Mouse (Mus musculus) cerebellum, adult 8-10 months (tissue): ENCODE measurements at regions not wholly inside any gene's neighbourhood (a gene's known extent, or its start where the extent isn't known, plus 50 kb on each side); places are given as distances from the start of the nearest gene placed in this dataset.
A peak's percentile ranks its signal among the peaks of the same experiment; 100 is the strongest.

ENCODE experiments used
- DNase-seq: peaks from one replicate; pipeline ENCODE4 v3.0.0; 2022

- DNase-seq = no peak
Measured at GRCm38 (mm10) chr1:35600847-35601246, 467.4 kb upstream of the Hs6st1 start.

GRCm38 (mm10) chr1:35615131-35615530, 453.1 kb upstream of the Hs6st1 start:
- no peak for DNase-seq

DNA sequence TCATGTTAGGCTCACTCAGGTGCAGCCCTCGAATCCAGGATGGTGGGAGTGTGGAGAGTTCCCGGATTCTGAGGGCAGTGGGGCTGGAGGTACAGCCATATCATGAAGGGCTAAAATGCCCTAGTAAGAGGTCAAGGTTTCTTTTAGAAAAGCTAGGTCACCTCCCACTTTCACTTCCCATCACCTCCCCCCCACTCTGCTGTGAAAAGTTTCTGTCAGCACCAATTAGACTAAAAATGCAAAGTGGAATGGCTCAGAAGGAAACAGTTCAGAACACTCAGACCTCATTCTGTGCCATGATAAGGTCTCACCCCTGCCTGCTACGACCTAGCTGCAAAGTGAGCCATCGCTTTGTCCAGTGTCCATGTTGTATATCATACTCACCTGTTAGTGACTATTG, 448.7 kb upstream of the Hs6st1 start:
- DNase-seq = no peak

- DNase-seq = no peak
Measured at GRCm38 (mm10) chr1:35642595-35642994, 425.6 kb upstream of the Hs6st1 start.

GRCm38 (mm10) chr1:35653119-35653956, 414.9 kb upstream of the Hs6st1 start:
- peak; percentile 11 for DNase-seq

GRCm38 (mm10) chr1:35663006-35663405, 405.2 kb upstream of the Hs6st1 start:
- no peak for DNase-seq

GRCm38 (mm10) chr1:35673524-35673923, 394.7 kb upstream of the Hs6st1 start:
- peak; percentile 53 for DNase-seq

DNA sequence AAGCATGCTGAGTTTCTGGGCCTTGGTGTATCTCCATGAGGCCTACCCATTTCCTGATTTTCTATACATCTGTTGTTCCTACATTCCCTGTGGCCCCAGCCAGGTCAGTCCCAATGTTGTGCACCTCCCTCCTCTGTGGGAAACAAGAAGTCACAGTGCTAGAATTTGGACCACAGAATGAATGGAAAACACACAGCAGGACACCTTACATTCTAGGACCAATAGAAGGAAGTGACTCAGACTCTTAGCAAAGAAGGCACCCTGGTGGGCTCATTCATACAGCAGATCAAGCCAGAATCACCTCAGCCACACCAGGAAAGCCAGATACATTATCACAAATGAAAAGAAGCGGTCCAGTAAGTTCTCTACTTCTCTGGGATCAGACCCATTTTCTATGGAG, 394.2 kb upstream of the Hs6st1 start:
- no peak for DNase-seq

GRCm38 (mm10) chr1:35682511-35682949, 385.7 kb upstream of the Hs6st1 start:
- peak; percentile 9 for DNase-seq

DNA sequence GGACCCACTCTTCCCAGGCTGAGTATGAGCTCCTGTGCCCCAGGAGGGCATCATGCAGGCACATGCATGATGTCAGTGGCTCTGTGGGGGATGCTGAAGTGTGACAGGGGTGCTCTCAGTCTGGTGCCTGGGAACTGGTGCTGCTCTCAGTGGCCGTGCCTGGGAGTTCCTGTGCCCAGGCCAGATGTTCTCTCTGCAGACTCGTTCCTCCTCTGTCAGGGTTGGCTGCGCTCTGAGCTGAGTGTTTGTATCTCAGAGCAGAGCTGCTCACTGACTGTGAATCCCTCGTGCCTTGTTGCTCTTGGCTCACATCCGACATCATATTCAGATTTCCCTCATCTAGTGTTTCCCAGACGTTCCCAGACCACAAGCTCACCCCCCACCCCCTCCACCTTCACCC, 382.5 kb upstream of the Hs6st1 start:
- no peak for DNase-seq

DNA sequence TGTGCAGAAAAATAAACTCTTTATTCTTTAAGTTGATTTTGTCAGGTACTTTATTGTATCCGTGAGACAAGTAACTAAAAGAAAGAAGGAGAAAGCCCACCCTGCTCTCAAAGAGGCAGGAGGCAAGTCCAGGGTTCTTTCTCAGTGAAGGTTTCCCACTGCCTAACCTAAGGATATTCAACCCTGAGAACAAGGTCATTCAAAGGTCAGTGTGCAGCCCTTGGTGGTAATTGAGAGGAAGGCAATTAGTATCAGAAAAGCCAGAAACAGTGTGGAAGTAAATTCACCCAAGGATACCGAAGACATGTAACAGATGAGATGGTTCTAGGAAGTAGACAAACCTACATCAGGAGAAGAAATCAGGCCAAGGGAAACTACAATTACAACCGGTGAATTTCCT, 373.9 kb upstream of the Hs6st1 start:
- DNase-seq = no peak

GRCm38 (mm10) chr1:35694775-35695591, 373.2 kb upstream of the Hs6st1 start:
- DNase-seq = no peak

DNA sequence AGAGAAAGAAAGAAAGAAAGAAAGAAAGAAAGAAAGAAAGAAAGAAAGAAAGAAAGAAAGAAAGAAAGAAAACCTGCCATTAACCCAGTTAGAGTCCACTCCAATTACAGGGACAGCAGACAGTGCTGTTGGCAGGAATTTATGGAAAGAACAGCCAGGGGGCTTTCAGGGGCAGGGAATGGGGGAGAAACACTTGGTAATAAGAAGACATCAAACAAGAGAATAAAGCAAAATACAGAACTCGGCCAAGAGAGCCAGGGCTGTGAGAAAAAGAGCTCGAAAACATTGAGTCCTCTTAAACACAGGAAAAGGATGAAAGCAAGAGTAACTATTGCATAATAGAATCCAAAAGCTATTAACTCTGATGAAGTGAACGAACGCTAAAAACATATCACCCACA, 371.0 kb upstream of the Hs6st1 start:
- no peak for DNase-seq

GRCm38 (mm10) chr1:35697834-35698500, 370.2 kb upstream of the Hs6st1 start:
- DNase-seq = no peak

DNA sequence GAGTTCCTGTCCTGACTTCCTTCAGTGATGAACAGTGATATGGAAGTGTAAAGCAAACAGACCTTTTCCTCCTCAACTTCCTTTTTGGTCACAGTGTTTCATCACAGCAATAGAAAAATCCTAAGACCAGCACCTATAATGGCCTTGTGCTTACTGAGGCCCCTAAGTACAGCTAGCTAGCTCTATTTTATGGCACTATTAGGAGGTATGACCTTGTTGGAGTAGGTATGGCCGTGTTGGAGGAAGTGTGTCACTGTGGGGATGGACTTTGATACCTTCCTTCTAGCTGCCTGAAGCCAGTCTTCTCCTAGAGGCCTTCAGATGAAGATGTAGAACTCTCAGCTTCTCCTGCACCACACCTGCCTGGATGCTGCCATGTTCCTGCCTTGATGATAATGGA, 365.6 kb upstream of the Hs6st1 start:
- no peak for DNase-seq

DNA sequence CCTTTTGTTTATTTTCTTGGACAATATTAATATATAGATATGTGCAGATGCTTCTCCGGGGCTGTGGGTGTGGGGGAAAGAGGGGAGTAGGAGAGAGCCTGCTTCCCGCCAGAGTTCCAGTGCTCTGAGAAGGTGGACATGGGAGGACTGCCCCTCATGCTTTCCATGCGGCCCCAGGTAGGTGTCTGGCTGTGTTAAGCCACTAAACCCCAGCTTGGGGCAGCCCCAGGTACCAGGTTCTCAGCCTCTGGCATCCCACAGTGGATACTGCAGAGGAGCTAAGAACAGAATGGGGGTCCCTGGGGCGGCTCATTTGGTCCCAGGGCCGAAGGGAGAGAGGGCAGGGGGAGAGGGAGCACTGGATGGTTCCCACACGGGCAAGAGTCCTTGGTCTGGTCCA, 361.9 kb upstream of the Hs6st1 start:
- no peak for DNase-seq

DNA sequence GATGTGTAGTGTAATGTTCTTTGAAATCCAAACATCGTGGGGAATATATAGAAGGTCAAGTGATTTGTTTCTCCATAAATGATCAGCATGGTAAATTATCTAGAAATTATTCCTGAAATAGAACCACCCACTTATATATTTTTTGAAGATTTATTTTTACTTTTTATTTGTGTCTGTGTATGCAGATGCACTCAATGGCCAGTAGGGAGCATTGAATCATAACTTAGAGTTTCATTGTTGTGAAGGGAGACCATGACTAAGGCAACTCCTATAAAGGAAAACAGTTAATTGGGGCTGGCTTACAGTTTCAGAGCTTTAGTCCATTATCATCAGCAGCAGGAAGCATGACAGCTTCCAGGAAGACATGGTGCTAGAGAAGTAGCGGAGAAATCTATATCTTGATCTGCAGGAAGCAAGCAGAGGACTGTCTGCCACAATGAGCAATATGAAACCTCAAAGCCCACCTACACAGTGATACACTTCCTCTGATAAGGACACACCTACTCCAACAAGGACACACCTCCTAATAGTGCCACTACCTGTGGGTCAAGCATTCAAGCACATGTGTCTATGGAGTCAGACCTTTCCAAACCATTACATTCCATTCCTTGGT, 359.9 kb upstream of the Hs6st1 start:
- DNase-seq = no peak

- no peak for DNase-seq
Measured at GRCm38 (mm10) chr1:35709214-35709613, 359.0 kb upstream of the Hs6st1 start.

DNA sequence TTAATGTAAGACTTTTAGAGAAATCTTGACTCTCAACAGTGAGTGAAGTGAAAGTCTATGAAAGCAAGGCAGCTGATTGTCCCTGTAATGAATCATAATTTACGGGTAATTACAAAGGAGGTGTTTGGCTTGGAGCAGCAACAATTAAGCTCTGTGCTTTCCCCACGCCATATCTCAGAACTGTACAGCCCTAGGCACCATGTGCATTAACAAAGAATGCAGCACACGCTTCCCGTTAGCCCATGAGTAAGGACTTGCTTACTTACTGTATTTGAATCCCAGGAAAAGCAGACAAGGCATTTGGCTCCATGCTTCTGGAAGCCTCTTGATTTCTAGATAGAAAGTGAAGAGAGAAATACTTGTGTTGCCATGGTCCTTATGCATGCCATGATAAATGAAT, 354.2 kb upstream of the Hs6st1 start:
- no peak for DNase-seq

DNA sequence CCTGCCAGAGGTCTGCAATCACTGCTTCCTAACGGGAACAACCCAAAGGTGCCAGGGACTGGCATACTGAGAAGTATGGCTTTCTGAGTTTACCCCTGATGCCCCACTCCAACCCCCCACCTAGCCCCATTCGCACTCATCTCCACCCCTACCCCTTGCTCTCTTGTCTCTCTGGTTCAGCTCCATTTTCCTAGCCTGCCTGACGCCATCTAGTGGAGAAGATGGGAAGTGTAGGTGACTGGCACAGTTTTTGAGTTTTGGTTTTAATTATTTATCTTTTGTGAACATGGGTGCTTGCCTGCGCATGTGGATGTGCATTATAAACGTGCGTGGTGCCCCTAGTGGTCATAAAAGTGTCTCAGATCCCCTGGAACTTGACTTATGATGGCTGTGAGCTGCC, 352.3 kb upstream of the Hs6st1 start:
- no peak for DNase-seq

GRCm38 (mm10) chr1:35717166-35717565, 351.0 kb upstream of the Hs6st1 start:
- no peak for DNase-seq

- no peak for DNase-seq
Measured at GRCm38 (mm10) chr1:35717659-35718058, 350.5 kb upstream of the Hs6st1 start.

- no peak for DNase-seq
Measured at GRCm38 (mm10) chr1:35720063-35720462, 348.1 kb upstream of the Hs6st1 start.
